Mouse (Mus musculus) effector memory CD4-positive, alpha-beta T cell, adult 5 months (primary cell): ENCODE results near the gene Wipf3. TPM values are rescaled to one million over a fixed set of nuclear protein-coding genes. Genes with fewer than 3 reads are reported as not detected.

Experiments
- polyA plus RNA-seq: library from polyadenylated mRNA; unstranded; fragments of 100-300 nt; shearing (Covaris generic); gene quantifications from one replicate; pipeline ENCODE4 v1.2.1, GENCODE M21; 2017

Gene Wipf3
- polyA plus RNA-seq = 0.57 TPM

GRCm38 (mm10) chr6:54429447-54430194, at the start of gene Wipf3:
Gene Wipf3 (plus strand): TSS chr6:54429603.

Other genes starting within 250 kb of the Wipf3 start
- gene Prr15, start 103.8 kb upstream of the Wipf3 start, polyA plus RNA-seq = not detected
- gene Scrn1, start 136.9 kb downstream of the Wipf3 start, polyA plus RNA-seq = not detected
- 7.9 TPM for gene Plekha8, start 165.5 kb downstream of the Wipf3 start, polyA plus RNA-seq
- not detected for gene Fkbp14, start 167.7 kb downstream of the Wipf3 start, polyA plus RNA-seq